ENCODE assay signal across 11 mouse cellular contexts in the genomic region with DNA sequence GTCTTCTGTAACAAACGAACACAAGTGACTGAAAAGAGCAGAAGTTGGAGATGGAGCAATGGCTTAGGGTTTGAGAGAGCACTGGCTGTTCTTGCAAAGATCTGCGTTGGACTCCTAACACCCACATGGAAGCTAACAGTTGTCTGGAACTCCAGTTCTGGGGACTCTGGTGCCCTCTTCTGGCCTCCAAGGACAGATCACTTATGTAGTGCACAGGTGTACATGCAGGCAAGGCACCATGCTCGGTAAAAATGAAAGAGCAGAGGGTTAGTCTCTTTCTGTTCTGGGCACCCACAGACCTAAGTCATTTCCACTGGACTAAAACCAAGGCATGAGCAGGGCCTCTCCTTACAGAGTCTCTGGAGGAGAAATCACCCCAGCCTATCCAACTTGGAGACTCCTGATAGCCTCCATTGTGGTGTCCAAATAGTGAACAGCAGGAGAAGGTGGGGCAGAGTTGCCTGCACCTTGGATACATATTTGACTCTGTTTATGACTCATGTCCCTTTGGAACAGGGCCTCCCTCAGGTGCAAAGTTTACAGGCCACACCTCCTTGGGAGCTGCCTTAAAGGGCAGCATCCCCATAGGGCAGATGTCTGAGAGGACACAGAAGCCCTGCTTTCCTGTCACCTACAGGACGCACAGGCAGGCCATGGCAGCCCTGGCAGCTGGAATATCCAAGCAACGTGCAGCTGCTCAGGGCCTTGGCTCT. TPM values are rescaled to one million over a fixed set of nuclear protein-coding genes. Genes with fewer than 3 reads are reported as not detected.
DNase-seq lines count a peak whose midpoint lies in the region; ATAC-seq and TF ChIP-seq lines count a peak whose summit lies in the region.
"Had no signal": no experiment of that assay in that cellular context is flagged by ENCODE, and none has a peak within 500 bp of the region (broad histone marks: within the 10 kb centered on the region; RNA-seq: fewer than 3 reads in every experiment).

A gene (plus strand): TSS at position 600 of the 713 bp plus-strand sequence.

- peak; percentile 29 for DNase-seq in hindbrain, embryonic 11.5 days (ENCODE audit: low spot score)
- no peak for DNase-seq in hindbrain, embryonic 14.5 days (ENCODE audit: low spot score)
- peak; percentile 43 for DNase-seq in embryo, embryonic 10.5 days (ENCODE audit: low spot score)
- no peak for DNase-seq in gastrocnemius, postnatal 10 days
- no peak for DNase-seq in right cerebral cortex, postnatal 4 days
- no peak for DNase-seq in spleen, postnatal 36 days (ENCODE audit: low spot score in 2 of 2)
- DNase-seq: kidney, postnatal 14 days had no signal

- no peak within 1 kb of the TSS for H3K27ac ChIP-seq in hindbrain, embryonic 11.5 days (ENCODE audit: low read depth, low read length)
- no peak within 1 kb of the TSS for H3K27ac ChIP-seq in hindbrain, embryonic 14.5 days

- no peaks in the 10 kb centered on the region for H3K36me3 ChIP-seq in hindbrain, embryonic 11.5 days (ENCODE audit: control insufficient read depth, insufficient read depth, low read length)
- H3K36me3 ChIP-seq in hindbrain, embryonic 14.5 days (replicated peaks; ENCODE audit: control insufficient read depth, insufficient read depth) = no peaks in the 10 kb centered on the region
- H3K36me3 ChIP-seq in E14TG2a.4 (ENCODE audit: insufficient read depth, low read length) = no peaks in the 10 kb centered on the region

- H3K4me1 ChIP-seq in hindbrain, embryonic 11.5 days (replicated peaks; ENCODE audit: control insufficient read depth, insufficient read depth, low read length) = 0 out of 2 replicates have a peak, but pooled peaks cover 2% of the 10 kb centered on the region
- H3K4me1 ChIP-seq in hindbrain, embryonic 14.5 days (replicated peaks; ENCODE audit: control insufficient read depth, insufficient read depth, low read length) = peaks cover 11% of the 10 kb centered on the region
- peaks cover 40% of the 10 kb centered on the region for H3K4me1 ChIP-seq in E14TG2a.4 (replicated peaks; ENCODE audit: low read depth, low read length)

- TF ChIP-seq CTCF in E14TG2a.4 (conservative IDR thresholded peaks at IDR 0.05; ENCODE audit: low read length) = peak; percentile 20; the same call in 1 of the 2 replicates

- no peak within 1 kb of the TSS for H3K4me3 ChIP-seq in hindbrain, embryonic 11.5 days (ENCODE audit: low read depth, low read length)
- H3K4me3 ChIP-seq in hindbrain, embryonic 14.5 days (replicated peaks; ENCODE audit: low read length) = no peak within 1 kb of the TSS
- H3K4me3 ChIP-seq in E14TG2a.4 (replicated peaks; ENCODE audit: low read length) = no peak within 1 kb of the TSS

- no peak within 1 kb of the TSS for H3K9ac ChIP-seq in hindbrain, embryonic 11.5 days (ENCODE audit: low read depth, low read length)
- H3K9ac ChIP-seq in hindbrain, embryonic 14.5 days = no peak within 1 kb of the TSS

- 72% methylated on average over 5 of the region's 5 CpGs for WGBS in hindbrain, embryonic 11.5 days
- 82% methylated on average over 5 of the region's 5 CpGs for WGBS in hindbrain, embryonic 14.5 days

- no peak for ATAC-seq in hindbrain, embryonic 11.5 days (ENCODE audit: low FRiP score)
- no peak for ATAC-seq in hindbrain, embryonic 14.5 days (ENCODE audit: low FRiP score)
- peak; percentile 50 for ATAC-seq in megakaryocyte, adult 5-6 weeks (ENCODE audit: poor library complexity, severe bottlenecking)

- H3K27me3 ChIP-seq in hindbrain, embryonic 11.5 days (ENCODE audit: control insufficient read depth, insufficient read depth, low read length) = no peaks in the 10 kb centered on the region
- H3K27me3 ChIP-seq in hindbrain, embryonic 14.5 days (ENCODE audit: control insufficient read depth, insufficient read depth, low read length) = no peaks in the 10 kb centered on the region
- peaks cover 24% of the 10 kb centered on the region for H3K27me3 ChIP-seq in E14TG2a.4 (ENCODE audit: insufficient read depth, low read length)

- H3K4me2 ChIP-seq in hindbrain, embryonic 11.5 days (replicated peaks; ENCODE audit: low read depth, low read length) = no peak within 1 kb of the TSS
- H3K4me2 ChIP-seq in hindbrain, embryonic 14.5 days (replicated peaks) = no peak within 1 kb of the TSS

- H3K9me3 ChIP-seq in hindbrain, embryonic 11.5 days (ENCODE audit: control insufficient read depth, low read length) = no peaks in the 10 kb centered on the region
- no peaks in the 10 kb centered on the region for H3K9me3 ChIP-seq in hindbrain, embryonic 14.5 days (ENCODE audit: control insufficient read depth, low read length)
- H3K9me3 ChIP-seq in E14TG2a.4 (ENCODE audit: low read length) = no peaks in the 10 kb centered on the region

RNA-seq across cellular contexts. Expression of the gene that starts here (rescaled TPM):
- not detected in 2 replicates for polyA plus RNA-seq in hindbrain, embryonic 11.5 days (2014; fragmentation: Nextera tagmentation; extraction: Ambion mirVana)
- polyA plus RNA-seq in hindbrain, embryonic 14.5 days (2014; fragmentation: Nextera tagmentation; extraction: Ambion mirVana) = not detected in 2 replicates
- not detected in 2 replicates for total RNA-seq in megakaryocyte, adult 5-6 weeks (2015)
- total RNA-seq in megakaryocyte, adult 5-6 weeks (2017) = not detected in 2 replicates
- not detected for total RNA-seq in gastrocnemius, postnatal 10 days (2021)
- total RNA-seq: gastrocnemius, postnatal 4 days had no signal
- polyA plus RNA-seq: embryonic facial prominence, embryonic 11.5 days had no signal

Comparison
In these comparisons a context has a peak if more than half of its experiments do, and no peak if none do; other contexts are left out.
1. Peak in DNase-seq in hindbrain, embryonic 11.5 days; RNA of the gene not detected or under 1 TPM.
2. Peak in ATAC-seq in megakaryocyte, adult 5-6 weeks; RNA of the gene not detected or under 1 TPM.